Mouse (Mus musculus): ENCODE results near the gene Itk. TPM values are rescaled to one million over a fixed set of nuclear protein-coding genes. Genes with fewer than 3 reads are reported as not detected.

Gene Itk
- polyA plus RNA-seq, 1 experiment: 1.8 TPM

GRCm38 (mm10) chr11:46421086-46421888 is 32.0 kb upstream of the Itk start:
- no peak overlapping the region for H3K4me3 ChIP-seq (ENCODE audit: insufficient read depth, low read depth, low read length)
- DNase-seq: no peak
- no peaks in the 10 kb centered on the region for H3K4me1 ChIP-seq (ENCODE audit: control insufficient read depth, insufficient read depth, low read length)
- no peaks in the 10 kb centered on the region for H3K27me3 ChIP-seq (replicated peaks; ENCODE audit: control insufficient read depth, insufficient read depth, low read length)
- no peak overlapping the region for H3K27ac ChIP-seq (ENCODE audit: insufficient read depth, low read depth, low read length)
- TF ChIP-seq CTCF (conservative IDR thresholded peaks at IDR 0.05; ENCODE audit: insufficient read depth, insufficient read length, low read depth, low read length) (no peak), POLR2A (IDR thresholded peaks at IDR 0.05; ENCODE audit: low read depth, low read length) (no peak)
- H3K36me3 ChIP-seq (ENCODE audit: control insufficient read depth, insufficient read depth, low read length): no peaks in the 10 kb centered on the region
- 77% methylated on average over 8 of the region's 8 CpGs for WGBS

GRCm38 (mm10) chr11:46418860-46419259 is 29.5 kb upstream of the Itk start:
- H3K4me3 ChIP-seq (ENCODE audit: insufficient read depth, low read depth, low read length): no peak overlapping the region
- no peaks in the 10 kb centered on the region for H3K36me3 ChIP-seq (ENCODE audit: control insufficient read depth, insufficient read depth, low read length)
- TF ChIP-seq POLR2A (IDR thresholded peaks at IDR 0.05; ENCODE audit: low read depth, low read length) (no peak), CTCF (conservative IDR thresholded peaks at IDR 0.05; ENCODE audit: insufficient read depth, insufficient read length, low read depth, low read length) (no peak)
- no peak for DNase-seq
- 59% methylated on average over 5 of the region's 5 CpGs for WGBS
- no peaks in the 10 kb centered on the region for H3K4me1 ChIP-seq (ENCODE audit: control insufficient read depth, insufficient read depth, low read length)
- H3K27ac ChIP-seq (ENCODE audit: insufficient read depth, low read depth, low read length): no peak overlapping the region
- H3K27me3 ChIP-seq (replicated peaks; ENCODE audit: control insufficient read depth, insufficient read depth, low read length): no peaks in the 10 kb centered on the region

- no peak for DNase-seq
- Histone ChIP-seq H3K27ac (ENCODE audit: insufficient read depth, low read depth, low read length) (no peak overlapping the region), H3K4me3 (ENCODE audit: insufficient read depth, low read depth, low read length) (no peak overlapping the region), H3K27me3 (replicated peaks; ENCODE audit: control insufficient read depth, insufficient read depth, low read length) (no peaks in the 10 kb centered on the region), H3K4me1 (ENCODE audit: control insufficient read depth, insufficient read depth, low read length) (no peaks in the 10 kb centered on the region), H3K36me3 (ENCODE audit: control insufficient read depth, insufficient read depth, low read length) (no peaks in the 10 kb centered on the region)
- 45% methylated on average over 1 of the region's 1 CpGs for WGBS
- TF ChIP-seq POLR2A (IDR thresholded peaks at IDR 0.05; ENCODE audit: low read depth, low read length): no peak
- no peak for TF ChIP-seq CTCF (conservative IDR thresholded peaks at IDR 0.05; ENCODE audit: insufficient read depth, insufficient read length, low read depth, low read length)
Observed at GRCm38 (mm10) chr11:46418438-46418837, 29.1 kb upstream of the Itk start.

GRCm38 (mm10) chr11:46410018-46410563 is 20.8 kb upstream of the Itk start:
- H3K36me3 ChIP-seq (ENCODE audit: control insufficient read depth, insufficient read depth, low read length): no peaks in the 10 kb centered on the region
- H3K27ac ChIP-seq (ENCODE audit: insufficient read depth, low read depth, low read length): no peak overlapping the region
- H3K27me3 ChIP-seq (replicated peaks; ENCODE audit: control insufficient read depth, insufficient read depth, low read length): no peaks in the 10 kb centered on the region
- DNase-seq: no peak
- TF ChIP-seq CTCF (conservative IDR thresholded peaks at IDR 0.05; ENCODE audit: insufficient read depth, insufficient read length, low read depth, low read length): no peak
- no peak for TF ChIP-seq POLR2A (IDR thresholded peaks at IDR 0.05; ENCODE audit: low read depth, low read length)
- H3K4me3 ChIP-seq (ENCODE audit: insufficient read depth, low read depth, low read length): no peak overlapping the region
- 53% methylated on average over 2 of the region's 2 CpGs for WGBS
- no peaks in the 10 kb centered on the region for H3K4me1 ChIP-seq (ENCODE audit: control insufficient read depth, insufficient read depth, low read length)

GRCm38 (mm10) chr11:46406721-46407120 is 17.4 kb upstream of the Itk start:
- Histone ChIP-seq H3K27ac (ENCODE audit: insufficient read depth, low read depth, low read length) (no peak overlapping the region), H3K4me3 (ENCODE audit: insufficient read depth, low read depth, low read length) (no peak overlapping the region), H3K4me1 (ENCODE audit: control insufficient read depth, insufficient read depth, low read length) (no peaks in the 10 kb centered on the region), H3K36me3 (ENCODE audit: control insufficient read depth, insufficient read depth, low read length) (no peaks in the 10 kb centered on the region), H3K27me3 (replicated peaks; ENCODE audit: control insufficient read depth, insufficient read depth, low read length) (no peaks in the 10 kb centered on the region)
- no peak for TF ChIP-seq POLR2A (IDR thresholded peaks at IDR 0.05; ENCODE audit: low read depth, low read length)
- TF ChIP-seq CTCF (conservative IDR thresholded peaks at IDR 0.05; ENCODE audit: insufficient read depth, insufficient read length, low read depth, low read length): no peak
- WGBS: 63% methylated on average over 10 of the region's 10 CpGs
- DNase-seq: no peak

GRCm38 (mm10) chr11:46404986-46405385 is 15.7 kb upstream of the Itk start:
- WGBS: 89% methylated on average over 16 of the region's 16 CpGs
- no peaks in the 10 kb centered on the region for H3K36me3 ChIP-seq (ENCODE audit: control insufficient read depth, insufficient read depth, low read length)
- no peak overlapping the region for H3K4me3 ChIP-seq (ENCODE audit: insufficient read depth, low read depth, low read length)
- no peak for DNase-seq
- no peak overlapping the region for H3K27ac ChIP-seq (ENCODE audit: insufficient read depth, low read depth, low read length)
- no peaks in the 10 kb centered on the region for H3K4me1 ChIP-seq (ENCODE audit: control insufficient read depth, insufficient read depth, low read length)
- H3K27me3 ChIP-seq (replicated peaks; ENCODE audit: control insufficient read depth, insufficient read depth, low read length): no peaks in the 10 kb centered on the region
- no peak for TF ChIP-seq CTCF (conservative IDR thresholded peaks at IDR 0.05; ENCODE audit: insufficient read depth, insufficient read length, low read depth, low read length)
- TF ChIP-seq POLR2A (IDR thresholded peaks at IDR 0.05; ENCODE audit: low read depth, low read length): no peak

- no peak overlapping the region for H3K27ac ChIP-seq (ENCODE audit: insufficient read depth, low read depth, low read length)
Observed at GRCm38 (mm10) chr11:46401555-46401954, 12.2 kb upstream of the Itk start.

More at GRCm38 (mm10) chr11:46401555-46401954, 12.2 kb upstream of the Itk start:
- Histone ChIP-seq H3K36me3 (ENCODE audit: control insufficient read depth, insufficient read depth, low read length) (no peaks in the 10 kb centered on the region), H3K4me3 (ENCODE audit: insufficient read depth, low read depth, low read length) (no peak overlapping the region), H3K27me3 (replicated peaks; ENCODE audit: control insufficient read depth, insufficient read depth, low read length) (no peaks in the 10 kb centered on the region), H3K4me1 (ENCODE audit: control insufficient read depth, insufficient read depth, low read length) (no peaks in the 10 kb centered on the region)
- no peak for DNase-seq
- 36% methylated on average over 12 of the region's 12 CpGs for WGBS
- TF ChIP-seq CTCF (conservative IDR thresholded peaks at IDR 0.05; ENCODE audit: insufficient read depth, insufficient read length, low read depth, low read length) (no peak), POLR2A (IDR thresholded peaks at IDR 0.05; ENCODE audit: low read depth, low read length) (no peak)
